Mouse (Mus musculus) embryonic facial prominence, embryonic 11.5 days (tissue): ENCODE data around the gene Vgll2. TPM values are rescaled to one million over a fixed set of nuclear protein-coding genes. Genes with fewer than 3 reads are reported as not detected.

Source experiments
- ATAC-seq: fragments of 200-750 bp; cut with Nextera tagmentation; replicated peaks from 2 replicates; pipeline ENCODE4 v1.8.0; 2017; ENCODE audit warnings: low read depth; ENCODE audit not compliant: insufficient number of reproducible peaks, low FRiP score, low TSS enrichment
- DNase-seq: peaks from one replicate; pipeline ENCODE4 v3.0.0-alpha.2; 2015; ENCODE audit warnings: low spot score
- H3K27ac ChIP-seq: fragments of 300-500 bp; sonication (generic); replicated peaks from 2 replicates; pipeline ENCODE4 v1.5.1; 2014; ENCODE audit warnings: mild to moderate bottlenecking, low read depth, low read length, control low read depth
- H3K27me3 ChIP-seq: fragments of 300-500 bp; sonication (generic); 2 replicates; pipeline ENCODE4 v1.6.1; 2014; ENCODE audit warnings: mild to moderate bottlenecking, low read length, moderate library complexity, mixed read lengths; ENCODE audit not compliant: control insufficient read depth, insufficient read depth
- H3K36me3 ChIP-seq: fragments of 300-500 bp; sonication (generic); replicated peaks from 2 replicates; pipeline ENCODE4 v1.6.1; 2014; ENCODE audit warnings: low read depth, mild to moderate bottlenecking, low read length, moderate library complexity, mixed read lengths; ENCODE audit not compliant: control insufficient read depth, insufficient read depth
- H3K4me1 ChIP-seq: fragments of 300-500 bp; sonication (generic); 2 replicates; pipeline ENCODE4 v1.6.1; 2014; ENCODE audit warnings: low read length, mixed read lengths; ENCODE audit not compliant: control insufficient read depth, insufficient read depth
- H3K4me2 ChIP-seq: fragments of 300-500 bp; sonication (generic); 2 replicates; pipeline ENCODE4 v1.6.1; 2014; ENCODE audit warnings: low read depth, mild to moderate bottlenecking, control low read depth, low read length, moderate library complexity
- H3K4me3 ChIP-seq: fragments of 300-500 bp; sonication (generic); 2 replicates; pipeline ENCODE4 v1.5.1; 2014; ENCODE audit warnings: low read depth, low read length, control low read depth
- H3K9ac ChIP-seq: fragments of 300-500 bp; sonication (generic); replicated peaks from 2 replicates; pipeline ENCODE4 v1.6.1; 2014; ENCODE audit warnings: mild to moderate bottlenecking, control low read depth, low read length
- H3K9me3 ChIP-seq: fragments of 300-500 bp; sonication (generic); replicated peaks from 2 replicates; pipeline ENCODE4 v1.6.1; 2016; ENCODE audit warnings: mild to moderate bottlenecking, low read length, inconsistent platforms, mixed read lengths; ENCODE audit not compliant: control insufficient read depth
- WGBS: fragments of 180-500 bp; shearing (Covaris S2); extraction: QIAGEN DNeasy Blood & Tissue Kit; methylation state at CpG from one replicate; pipeline ENCODE4 v1.1.7; 2014; 5-methylcytosine and 5-hydroxymethylcytosine counted together
- microRNA-seq: library from miRNA; unstranded; fragments of <30 nt; microRNA quantifications from one replicate; pipeline ENCODE4, GENCODE M21; 2016; ENCODE audit warnings: borderline number of aligned reads
- polyA plus RNA-seq: library from polyadenylated mRNA; unstranded; fragments of >200 nt; fragmentation: Nextera tagmentation; extraction: Ambion mirVana; gene quantifications from 2 replicates; pipeline ENCODE4 v1.2.1, GENCODE M21; 2014

Vgll2 gene
- polyA plus RNA-seq, 1 experiment from 2014 or later: 4.4 TPM

DNA sequence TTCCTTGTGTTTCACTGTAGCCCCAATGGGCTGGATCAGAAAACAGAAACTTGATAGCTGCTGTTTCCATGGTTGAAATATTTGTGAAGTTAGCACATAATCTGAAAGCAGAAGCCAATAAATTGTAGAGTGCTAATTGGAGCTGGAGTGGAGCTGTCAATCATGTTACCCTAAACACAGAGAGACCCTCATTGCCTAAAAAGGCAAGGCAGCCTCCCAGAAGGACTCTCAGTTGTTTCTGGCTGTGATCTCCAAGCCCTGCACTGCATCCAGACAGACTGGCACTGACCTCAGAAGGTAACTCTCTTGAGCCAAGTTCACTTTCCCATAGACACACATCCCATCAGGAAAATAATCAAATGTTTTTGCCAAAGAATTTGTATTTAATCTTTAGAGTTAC lies 11.4 kb downstream of the Vgll2 start:
- DNase-seq (no peak), ATAC-seq (no peak)
- no peaks in the 10 kb centered on the region for H3K9me3 ChIP-seq
- H3K36me3 ChIP-seq: no peaks in the 10 kb centered on the region
- peaks cover 18% of the 10 kb centered on the region for H3K27me3 ChIP-seq
- H3K4me2 ChIP-seq: no peak overlapping the region
- no peak overlapping the region for H3K4me3 ChIP-seq
- no peaks in the 10 kb centered on the region for H3K4me1 ChIP-seq
- no peak overlapping the region for H3K27ac ChIP-seq
- H3K9ac ChIP-seq: no peak overlapping the region

DNA sequence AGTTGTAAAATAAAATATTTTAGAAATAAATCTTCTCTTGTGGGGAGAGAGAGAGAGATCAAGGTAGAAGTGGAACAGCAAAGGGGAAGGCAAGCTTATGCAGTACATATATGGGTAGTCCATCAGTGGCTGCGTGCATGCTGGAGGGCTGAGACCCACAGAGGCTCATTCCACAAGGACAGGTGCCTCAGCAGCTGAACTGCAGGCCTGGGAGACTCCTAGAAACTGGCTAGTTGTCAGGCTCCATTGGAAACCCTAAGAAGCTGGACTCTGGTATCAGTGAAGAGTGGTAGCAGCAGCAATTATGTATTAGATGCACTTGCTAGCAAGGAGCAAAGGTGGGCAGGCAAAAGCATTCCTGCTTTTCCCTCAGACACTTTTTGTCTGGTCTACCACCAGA lies 17.1 kb downstream of the Vgll2 start:
- ATAC-seq: no peak
- Histone ChIP-seq H3K4me3 (no peak overlapping the region), H3K9ac (no peak overlapping the region), H3K4me2 (no peak overlapping the region), H3K4me1 (no peaks in the 10 kb centered on the region), H3K27me3 (no peaks in the 10 kb centered on the region), H3K9me3 (no peaks in the 10 kb centered on the region), H3K27ac (no peak overlapping the region), H3K36me3 (no peaks in the 10 kb centered on the region)
- no peak for DNase-seq
- WGBS: 89% methylated on average over 1 of the region's 1 CpGs

DNA sequence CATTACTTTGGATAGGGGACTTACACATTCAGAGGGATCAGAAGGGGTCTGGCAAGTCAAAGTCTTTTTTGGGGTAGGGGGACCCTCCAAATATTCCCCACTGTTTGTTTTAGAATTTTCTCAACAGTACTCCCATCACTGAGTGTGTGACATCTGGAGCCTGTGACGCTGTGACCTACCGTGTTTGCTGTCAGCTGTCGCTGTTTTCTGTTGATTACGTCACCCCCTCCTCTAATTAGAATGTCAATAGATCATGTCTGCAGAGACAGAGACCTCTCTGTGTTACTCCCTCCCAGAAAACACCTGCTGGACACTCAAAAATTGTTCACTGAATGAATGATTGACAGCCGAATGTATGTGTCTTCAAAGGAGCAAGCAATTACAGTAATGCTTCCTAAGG lies 20.8 kb downstream of the Vgll2 start:
- Histone ChIP-seq H3K4me1 (no peaks in the 10 kb centered on the region), H3K9me3 (no peaks in the 10 kb centered on the region), H3K4me3 (no peak overlapping the region), H3K27ac (no peak overlapping the region), H3K4me2 (no peak overlapping the region), H3K27me3 (no peaks in the 10 kb centered on the region), H3K36me3 (no peaks in the 10 kb centered on the region), H3K9ac (no peak overlapping the region)
- ATAC-seq: no peak
- 76% methylated on average over 5 of the region's 5 CpGs for WGBS
- no peak for DNase-seq

DNA sequence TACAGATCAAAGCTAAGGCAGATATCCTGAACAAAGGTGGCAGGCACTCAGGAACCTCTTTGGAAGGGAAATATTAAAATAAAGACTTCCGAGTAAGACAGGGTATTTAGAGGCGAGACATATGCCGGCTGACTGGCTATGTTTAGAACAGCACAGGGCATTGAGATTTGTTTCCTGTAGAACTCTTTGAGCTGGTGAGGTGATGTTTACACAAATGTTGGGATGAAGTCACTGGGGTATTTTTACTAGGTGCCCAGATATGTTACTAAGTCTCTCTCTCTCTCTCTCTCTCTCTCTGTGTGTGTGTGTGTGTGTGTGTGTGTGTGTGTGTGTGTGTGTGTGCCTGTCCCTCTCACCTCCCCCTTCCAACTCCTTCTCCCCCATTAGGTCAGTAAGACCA lies 26.0 kb downstream of the Vgll2 start:
- no peak overlapping the region for H3K4me2 ChIP-seq
- no peaks in the 10 kb centered on the region for H3K9me3 ChIP-seq
- H3K4me1 ChIP-seq: no peaks in the 10 kb centered on the region
- WGBS: 68% methylated on average over 3 of the region's 3 CpGs
- H3K4me3 ChIP-seq: no peak overlapping the region
- H3K9ac ChIP-seq: no peak overlapping the region
- H3K36me3 ChIP-seq: no peaks in the 10 kb centered on the region
- no peaks in the 10 kb centered on the region for H3K27me3 ChIP-seq
- no peak overlapping the region for H3K27ac ChIP-seq
- no peak for DNase-seq
- ATAC-seq: no peak

DNA sequence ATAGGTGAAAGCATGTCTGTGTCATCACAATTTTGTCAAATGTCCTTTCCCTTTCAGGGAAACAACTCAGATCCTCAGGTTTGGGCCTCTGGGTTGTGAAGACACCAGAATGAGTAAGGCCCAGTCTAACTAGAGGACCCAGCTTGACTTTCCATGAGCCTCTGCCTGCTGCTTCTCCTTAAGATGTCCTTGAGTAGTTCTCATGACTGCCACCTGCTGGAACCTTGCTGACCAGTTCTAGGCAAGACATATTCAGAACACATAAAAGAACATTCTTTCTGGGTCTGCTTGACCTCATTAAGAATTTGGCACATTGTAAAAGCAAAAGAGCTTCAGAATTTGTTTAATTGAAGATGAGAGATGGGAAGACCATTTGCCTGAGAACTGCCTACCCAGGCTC lies 50.2 kb downstream of the Vgll2 start:
- Histone ChIP-seq H3K27me3 (no peaks in the 10 kb centered on the region), H3K9me3 (no peaks in the 10 kb centered on the region), H3K9ac (no peak overlapping the region), H3K4me3 (no peak overlapping the region), H3K36me3 (no peaks in the 10 kb centered on the region), H3K4me2 (no peak overlapping the region), H3K27ac (no peak overlapping the region), H3K4me1 (no peaks in the 10 kb centered on the region)
- DNase-seq (peak; percentile 70), ATAC-seq (no peak)

Small RNA genes lying within 50 kb of the gene (microRNA-seq; reads per million reads assigned to microRNA genes)
- gene Gm24084: not detected

Other genes with a start within 250 kb of the Vgll2 start
- not detected in 2 replicates for gene Ros1, start 172.7 kb downstream of the Vgll2 start, polyA plus RNA-seq
- gene Dcbld1, start 211.1 kb downstream of the Vgll2 start, polyA plus RNA-seq: 20.9 and 21.3 TPM in 2 replicates